Mouse (Mus musculus) thymus, adult 2 months (tissue): ENCODE data around the gene Mrps2.

Experiments
- CTCF ChIP-seq: fragments of 200-500 bp; IDR thresholded peaks from 2 replicates; pipeline ENCODE4 v1.5.1; 2012; ENCODE audit warnings: mild to moderate bottlenecking, control low read depth, low read length, moderate library complexity, borderline replicate concordance; ENCODE audit not compliant: control insufficient read depth, poor library complexity, insufficient read depth; ENCODE audit errors: extremely low read depth
- POLR2A ChIP-seq: fragments of 200-500 bp; IDR thresholded peaks from 2 replicates; pipeline ENCODE4 v1.6.1; 2012; ENCODE audit warnings: mild to moderate bottlenecking, low read length, control low read depth, moderate library complexity; ENCODE audit not compliant: control insufficient read depth, poor library complexity, insufficient read depth; ENCODE audit errors: extremely low read depth

GRCm38 (mm10) chr2:28512798-28513401 lies 45.0 kb downstream of the Mrps2 start, which contains the start of gene Ralgds:
- TF ChIP-seq CTCF, result 0 out of 2 replicates have a peak, but pooled peaks have one; percentile 44
- peak; percentile 60 for TF ChIP-seq POLR2A
